Mouse (Mus musculus): Measurements from ENCODE around the gene Hist1h2bb. TPM values are rescaled to one million over a fixed set of nuclear protein-coding genes. Genes with fewer than 3 reads are reported as not detected.

Hist1h2bb gene
- polyA plus RNA-seq, 2 experiments, result 1.2 to 13.5 TPM

DNA sequence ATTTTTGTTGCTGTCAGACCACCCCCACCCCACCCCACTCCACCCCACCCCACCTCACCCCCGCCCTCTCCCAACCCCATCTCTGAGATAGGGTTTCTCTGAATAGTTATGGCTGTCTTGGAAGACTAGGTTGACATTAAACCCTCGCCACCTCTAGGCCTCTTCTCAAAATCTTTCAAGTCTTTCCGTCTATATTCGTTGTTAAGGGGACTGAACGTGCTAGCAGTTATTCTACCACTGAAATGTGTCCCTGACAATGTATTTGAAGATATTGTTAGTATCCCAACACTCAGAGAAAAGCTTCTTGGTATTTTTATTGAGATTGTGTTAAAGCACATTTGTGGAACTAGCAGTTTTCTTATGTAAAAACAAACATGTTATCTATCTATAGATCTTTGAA is 5.6 kb upstream of the Hist1h2bb start:
- WGBS, result 50% methylated on average over 5 of the region's 5 CpGs
- peak overlapping the region; percentile 44 for H3K4me3 ChIP-seq (replicated peaks; ENCODE audit: low read length)
- TF ChIP-seq POLR2A (IDR thresholded peaks at IDR 0.05; ENCODE audit: borderline replicate concordance, extremely low read depth, insufficient read depth, insufficient read length), result no peak
- ATAC-seq (ENCODE audit: low FRiP score, low read depth), result no peak
- no peaks in the 10 kb centered on the region for H3K27me3 ChIP-seq (ENCODE audit: control insufficient read depth, insufficient read depth, low read length)
- H3K36me3 ChIP-seq (ENCODE audit: control insufficient read depth, insufficient read depth, low read length), result no peaks in the 10 kb centered on the region
- H3K4me2 ChIP-seq (replicated peaks; ENCODE audit: low read depth, low read length, severe bottlenecking), result peak overlapping the region; percentile 73
- 0 out of 2 replicates have a peak overlapping the region, but pooled peaks have one; percentile 92 for H3K27ac ChIP-seq (replicated peaks; ENCODE audit: low read depth, low read length)
- peaks cover 11% of the 10 kb centered on the region for H3K4me1 ChIP-seq (ENCODE audit: control insufficient read depth, insufficient read depth, low read length)
- peak overlapping the region; percentile 81; the same call in 1 of the 2 replicates for H3K9ac ChIP-seq (ENCODE audit: low read depth, low read length, severe bottlenecking)
- H3K9me3 ChIP-seq (ENCODE audit: control insufficient read depth, low read length), result no peaks in the 10 kb centered on the region
- DNase-seq (ENCODE audit: low spot score), result no peak

DNA sequence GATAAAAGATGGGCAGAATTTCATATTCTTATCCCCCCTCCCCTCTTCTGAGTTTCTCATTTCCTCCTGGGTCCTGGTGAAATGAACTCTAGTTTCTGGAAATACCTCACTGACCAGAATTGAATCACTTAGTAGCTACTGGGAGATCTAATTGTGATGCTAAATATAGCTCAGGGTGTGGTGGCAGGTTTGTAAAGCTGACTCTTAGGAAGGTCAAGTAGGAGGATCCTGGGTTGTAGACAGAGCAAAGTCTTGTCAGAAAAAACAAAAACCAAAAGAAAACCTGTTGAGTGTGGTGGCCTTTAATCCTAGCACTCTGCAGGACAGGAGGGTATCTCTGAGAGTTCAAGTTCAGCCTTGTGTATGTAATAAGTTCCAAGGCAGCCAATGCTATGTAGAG is 4.5 kb upstream of the Hist1h2bb start:
- no peaks in the 10 kb centered on the region for H3K9me3 ChIP-seq (ENCODE audit: control insufficient read depth, low read length)
- H3K4me1 ChIP-seq (ENCODE audit: control insufficient read depth, insufficient read depth, low read length), result peaks cover 12% of the 10 kb centered on the region
- DNase-seq (ENCODE audit: low spot score) (no peak), ATAC-seq (ENCODE audit: low FRiP score, low read depth) (no peak)
- no peak overlapping the region for H3K4me3 ChIP-seq (replicated peaks; ENCODE audit: low read length)
- H3K4me2 ChIP-seq (replicated peaks; ENCODE audit: low read depth, low read length, severe bottlenecking), result no peak overlapping the region
- no peak for TF ChIP-seq POLR2A (IDR thresholded peaks at IDR 0.05; ENCODE audit: borderline replicate concordance, extremely low read depth, insufficient read depth, insufficient read length)
- no peaks in the 10 kb centered on the region for H3K36me3 ChIP-seq (ENCODE audit: control insufficient read depth, insufficient read depth, low read length)
- no peaks in the 10 kb centered on the region for H3K27me3 ChIP-seq (ENCODE audit: control insufficient read depth, insufficient read depth, low read length)
- no peak overlapping the region for H3K27ac ChIP-seq (replicated peaks; ENCODE audit: low read depth, low read length)
- H3K9ac ChIP-seq (ENCODE audit: low read depth, low read length, severe bottlenecking), result no peak overlapping the region

DNA sequence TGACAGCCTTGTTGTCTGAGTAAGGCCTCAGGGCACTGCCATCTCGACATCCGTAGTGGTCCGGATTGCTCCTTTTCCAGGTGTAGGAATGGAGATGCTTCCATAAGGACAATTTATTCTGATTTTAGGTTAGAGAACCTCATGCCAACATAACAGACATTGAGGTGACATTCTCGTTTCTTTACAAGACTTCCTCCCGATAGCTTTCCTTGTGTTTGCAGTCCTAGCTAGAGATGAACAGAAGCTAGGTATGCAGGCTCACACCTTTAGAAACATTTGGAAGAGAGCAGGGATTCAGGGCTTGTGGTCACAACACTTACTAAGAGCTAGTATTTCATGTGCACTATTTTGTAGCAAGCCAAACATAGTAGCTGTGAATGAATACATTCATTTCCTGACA is 3.3 kb upstream of the Hist1h2bb start:
- Histone ChIP-seq H3K4me3 (replicated peaks; ENCODE audit: low read length) (no peak overlapping the region), H3K36me3 (ENCODE audit: control insufficient read depth, insufficient read depth, low read length) (no peaks in the 10 kb centered on the region), H3K9me3 (ENCODE audit: control insufficient read depth, low read length) (no peaks in the 10 kb centered on the region), H3K4me2 (replicated peaks; ENCODE audit: low read depth, low read length, severe bottlenecking) (no peak overlapping the region), H3K4me1 (ENCODE audit: control insufficient read depth, insufficient read depth, low read length) (peaks cover 19% of the 10 kb centered on the region), H3K9ac (ENCODE audit: low read depth, low read length, severe bottlenecking) (no peak overlapping the region), H3K27ac (replicated peaks; ENCODE audit: low read depth, low read length) (no peak overlapping the region), H3K27me3 (ENCODE audit: control insufficient read depth, insufficient read depth, low read length) (no peaks in the 10 kb centered on the region)
- no peak for TF ChIP-seq POLR2A (IDR thresholded peaks at IDR 0.05; ENCODE audit: borderline replicate concordance, extremely low read depth, insufficient read depth, insufficient read length)
- ATAC-seq (ENCODE audit: low FRiP score, low read depth) (no peak), DNase-seq (ENCODE audit: low spot score) (no peak)
- 74% methylated on average over 5 of the region's 5 CpGs for WGBS

DNA sequence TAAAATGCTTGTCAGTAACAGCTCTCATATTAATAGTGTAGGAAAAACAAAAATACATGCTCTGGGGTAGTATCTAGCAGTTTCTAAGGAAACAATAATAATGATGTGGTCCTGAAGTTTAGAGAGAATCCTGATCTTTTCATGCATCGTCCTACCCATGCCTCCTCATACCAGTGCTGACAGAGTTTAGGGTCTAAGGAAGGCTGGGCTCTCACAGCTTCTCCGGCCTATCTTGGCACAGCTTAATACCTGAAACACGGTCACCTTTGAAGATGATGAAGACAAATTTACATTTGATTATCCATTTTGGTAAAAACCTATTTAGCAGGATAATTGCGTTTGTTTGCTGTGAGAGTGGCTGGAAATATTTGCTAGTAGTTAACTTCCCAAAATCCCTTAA is 2.6 kb upstream of the Hist1h2bb start:
- Histone ChIP-seq H3K36me3 (ENCODE audit: control insufficient read depth, insufficient read depth, low read length) (no peaks in the 10 kb centered on the region), H3K4me3 (replicated peaks; ENCODE audit: low read length) (peak overlapping the region; percentile 42; the same call in 1 of the 2 replicates), H3K9me3 (ENCODE audit: control insufficient read depth, low read length) (no peaks in the 10 kb centered on the region), H3K4me1 (ENCODE audit: control insufficient read depth, insufficient read depth, low read length) (peaks cover 20% of the 10 kb centered on the region), H3K9ac (ENCODE audit: low read depth, low read length, severe bottlenecking) (peak overlapping the region; percentile 49), H3K27me3 (ENCODE audit: control insufficient read depth, insufficient read depth, low read length) (no peaks in the 10 kb centered on the region), H3K4me2 (replicated peaks; ENCODE audit: low read depth, low read length, severe bottlenecking) (peak overlapping the region; percentile 41; the same call in 1 of the 2 replicates), H3K27ac (replicated peaks; ENCODE audit: low read depth, low read length) (peak overlapping the region; percentile 73)
- no peak for ATAC-seq (ENCODE audit: low FRiP score, low read depth)
- DNase-seq (ENCODE audit: low spot score), result no peak
- WGBS, result 38% methylated on average over 4 of the region's 4 CpGs
- 0 out of 2 replicates have a peak, but pooled peaks have one; percentile 16 for TF ChIP-seq POLR2A (IDR thresholded peaks at IDR 0.05; ENCODE audit: borderline replicate concordance, extremely low read depth, insufficient read depth, insufficient read length)

DNA sequence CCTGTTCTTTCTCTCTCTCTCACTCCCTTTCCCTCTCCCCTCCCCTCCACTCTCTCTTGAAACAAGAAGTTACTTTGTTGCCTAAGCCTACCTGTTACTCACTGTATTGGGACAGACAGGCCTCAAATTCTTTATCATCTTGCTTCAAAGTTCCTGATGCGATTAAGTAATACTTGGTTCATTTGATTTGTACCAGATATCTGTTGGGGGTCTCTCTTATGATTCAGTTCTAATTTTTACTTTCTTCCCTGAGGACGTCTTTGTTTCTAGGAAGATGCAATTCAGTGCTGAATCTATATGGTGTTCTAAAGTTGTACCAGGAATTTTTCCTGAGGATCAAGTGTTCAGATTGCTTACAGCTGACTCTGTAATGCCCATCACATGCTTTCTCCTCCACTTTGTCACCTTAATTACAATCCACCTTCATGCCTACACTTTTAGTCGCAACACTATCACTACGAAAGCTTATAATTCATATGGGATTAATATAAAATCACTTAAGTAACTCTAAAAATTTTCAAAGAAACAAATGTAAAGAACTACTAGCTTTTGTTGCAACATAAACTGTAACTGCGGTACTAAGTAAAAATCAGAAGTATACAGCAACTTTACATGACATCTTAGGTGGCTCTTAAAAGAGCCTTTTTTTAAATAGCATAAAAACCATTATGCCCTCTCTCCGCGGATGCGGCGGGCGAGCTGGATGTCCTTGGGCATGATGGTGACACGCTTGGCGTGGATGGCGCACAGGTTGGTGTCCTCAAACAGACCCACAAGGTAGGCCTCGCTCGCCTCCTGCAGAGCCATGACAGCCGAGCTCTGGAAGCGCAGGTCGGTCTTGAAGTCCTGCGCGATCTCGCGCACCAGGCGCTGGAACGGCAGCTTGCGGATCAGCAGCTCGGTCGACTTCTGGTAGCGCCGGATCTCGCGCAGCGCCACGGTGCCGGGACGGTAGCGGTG is 1.8 kb upstream of the Hist1h2bb start:
- peak overlapping the region; percentile 73 for H3K27ac ChIP-seq (replicated peaks; ENCODE audit: low read depth, low read length)
- DNase-seq (ENCODE audit: low spot score), result no peak
- no peak for ATAC-seq (ENCODE audit: low FRiP score, low read depth)
- WGBS, result 1% methylated on average over 13 of the region's 36 CpGs
- no peaks in the 10 kb centered on the region for H3K36me3 ChIP-seq (ENCODE audit: control insufficient read depth, insufficient read depth, low read length)
- peaks cover 20% of the 10 kb centered on the region for H3K4me1 ChIP-seq (ENCODE audit: control insufficient read depth, insufficient read depth, low read length)
- H3K4me2 ChIP-seq (replicated peaks; ENCODE audit: low read depth, low read length, severe bottlenecking), result peak overlapping the region; percentile 69
- H3K9ac ChIP-seq (ENCODE audit: low read depth, low read length, severe bottlenecking), result peak overlapping the region; percentile 49
- peak overlapping the region; percentile 42 for H3K4me3 ChIP-seq (replicated peaks; ENCODE audit: low read length)
- H3K27me3 ChIP-seq (ENCODE audit: control insufficient read depth, insufficient read depth, low read length), result no peaks in the 10 kb centered on the region
- H3K9me3 ChIP-seq (ENCODE audit: control insufficient read depth, low read length), result no peaks in the 10 kb centered on the region
- no peak for TF ChIP-seq POLR2A (IDR thresholded peaks at IDR 0.05; ENCODE audit: borderline replicate concordance, extremely low read depth, insufficient read depth, insufficient read length)

Measured in limb, embryonic 14.5 days (tissue).